Mouse (Mus musculus): ENCODE data around the gene 4833420G17Rik.

DNA sequence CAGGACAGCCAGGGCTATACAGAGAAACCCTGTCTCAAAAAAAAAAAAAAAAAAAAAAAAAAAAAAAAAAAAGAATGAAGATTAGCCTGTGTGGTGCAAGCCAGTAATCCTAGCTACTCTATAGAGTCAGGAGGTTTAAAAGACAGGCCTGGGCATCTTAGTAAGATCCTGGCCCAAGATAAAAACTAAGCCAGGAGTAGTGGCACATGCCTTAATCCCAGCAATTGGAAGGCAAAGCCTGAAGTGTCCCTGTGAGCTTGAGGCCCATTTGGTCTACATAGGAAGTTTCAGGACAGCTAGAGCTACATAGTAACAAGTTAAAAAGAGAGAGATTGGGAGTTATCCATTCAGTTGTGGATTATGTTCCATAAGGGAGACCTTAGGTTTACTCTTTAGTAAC is 7.5 kb upstream of the 4833420G17Rik start:
- TF ChIP-seq CTCF (IDR thresholded peaks at IDR 0.05; ENCODE audit: borderline replicate concordance, insufficient read depth, low read depth, low read length), result no peak
- TF ChIP-seq POLR2A (IDR thresholded peaks at IDR 0.05; ENCODE audit: borderline replicate concordance, insufficient read depth, low read length), result no peak
